Mouse (Mus musculus): ENCODE results near the gene Gid8. TPM values are rescaled to one million over a fixed set of nuclear protein-coding genes. Genes with fewer than 3 reads are reported as not detected.
"Not testable (repeated sequence)": the region's sequence is repeated elsewhere in the genome, so short reads cannot be mapped to it uniquely, and the experiment has no call there.

Gene Gid8
- polyA plus RNA-seq, 1 experiment from 2014 or later, result 56.6 TPM

GRCm38 (mm10) chr2:180712037-180712689 is 2.2 kb downstream of the Gid8 start:
- no peak for ATAC-seq (ENCODE audit: low FRiP score)
- no peak overlapping the region for H3K4me3 ChIP-seq
- no peaks in the 10 kb centered on the region for H3K27me3 ChIP-seq
- H3K4me1 ChIP-seq (replicated peaks), result peaks cover 22% of the 10 kb centered on the region
- no peak overlapping the region for H3K9ac ChIP-seq
- no peaks in the 10 kb centered on the region for H3K9me3 ChIP-seq
- H3K27ac ChIP-seq, result no peak overlapping the region
- peaks cover 32% of the 10 kb centered on the region for H3K36me3 ChIP-seq
- WGBS, result 96% methylated on average over 5 of the region's 5 CpGs
- no peak overlapping the region for H3K4me2 ChIP-seq

DNA sequence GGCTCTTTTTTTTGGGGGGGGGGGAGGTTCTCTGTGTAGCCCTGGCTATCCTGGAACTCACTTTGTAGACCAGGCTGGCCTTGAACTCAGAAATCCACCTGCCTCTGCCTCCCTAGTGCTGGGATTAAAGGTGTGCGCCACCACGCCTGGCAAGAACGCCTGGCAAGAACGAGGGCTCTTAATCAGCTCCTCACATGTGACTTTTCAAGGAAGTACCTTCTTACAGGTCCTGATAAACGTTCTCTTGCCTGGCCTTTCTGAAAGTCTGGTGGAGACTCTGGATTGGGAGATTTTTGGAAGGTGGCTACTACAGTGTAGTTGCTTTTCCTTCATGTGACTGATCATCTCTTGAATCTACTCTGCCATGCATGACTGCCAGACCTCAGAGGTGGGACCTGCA is 12.8 kb downstream of the Gid8 start:
- not testable (repeated sequence) for H3K4me1 ChIP-seq (replicated peaks); H3K4me2 ChIP-seq; ATAC-seq (ENCODE audit: low FRiP score); H3K4me3 ChIP-seq; H3K9me3 ChIP-seq; H3K27me3 ChIP-seq; H3K27ac ChIP-seq
- peaks cover 65% of the 10 kb centered on the region for H3K36me3 ChIP-seq
- WGBS, result 95% methylated on average over 5 of the region's 5 CpGs
- H3K9ac ChIP-seq, result 0 out of 2 replicates have a peak overlapping the region, but pooled peaks have one; percentile 13

DNA sequence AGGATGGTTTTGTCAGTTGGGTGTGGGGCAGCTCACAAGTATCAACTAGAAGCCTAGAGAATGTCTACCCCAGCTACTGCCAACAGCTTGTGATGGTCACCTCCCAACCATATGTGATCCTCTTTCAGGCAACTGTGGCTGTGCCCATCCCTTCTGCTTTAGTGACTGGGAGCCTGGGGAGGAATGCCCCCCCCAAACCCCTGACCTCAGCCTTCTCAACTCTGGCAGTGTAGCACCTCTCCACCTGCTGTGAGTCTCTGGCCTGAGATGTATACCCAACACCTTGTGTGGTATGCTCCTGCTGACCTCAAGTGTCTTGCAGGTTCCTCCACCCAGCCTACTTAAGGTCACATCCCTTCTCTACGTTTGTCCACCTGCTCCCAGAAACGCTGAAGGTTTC is 13.9 kb downstream of the Gid8 start:
- Histone ChIP-seq H3K36me3 (peaks cover 54% of the 10 kb centered on the region), H3K4me3 (no peak overlapping the region), H3K4me1 (replicated peaks) (peaks cover 10% of the 10 kb centered on the region), H3K9ac (no peak overlapping the region), H3K27ac (no peak overlapping the region), H3K27me3 (peaks cover 6% of the 10 kb centered on the region; the same call in 1 of the 2 replicates), H3K4me2 (no peak overlapping the region), H3K9me3 (no peaks in the 10 kb centered on the region)
- ATAC-seq (ENCODE audit: low FRiP score), result no peak
- 71% methylated on average over 2 of the region's 2 CpGs for WGBS

DNA sequence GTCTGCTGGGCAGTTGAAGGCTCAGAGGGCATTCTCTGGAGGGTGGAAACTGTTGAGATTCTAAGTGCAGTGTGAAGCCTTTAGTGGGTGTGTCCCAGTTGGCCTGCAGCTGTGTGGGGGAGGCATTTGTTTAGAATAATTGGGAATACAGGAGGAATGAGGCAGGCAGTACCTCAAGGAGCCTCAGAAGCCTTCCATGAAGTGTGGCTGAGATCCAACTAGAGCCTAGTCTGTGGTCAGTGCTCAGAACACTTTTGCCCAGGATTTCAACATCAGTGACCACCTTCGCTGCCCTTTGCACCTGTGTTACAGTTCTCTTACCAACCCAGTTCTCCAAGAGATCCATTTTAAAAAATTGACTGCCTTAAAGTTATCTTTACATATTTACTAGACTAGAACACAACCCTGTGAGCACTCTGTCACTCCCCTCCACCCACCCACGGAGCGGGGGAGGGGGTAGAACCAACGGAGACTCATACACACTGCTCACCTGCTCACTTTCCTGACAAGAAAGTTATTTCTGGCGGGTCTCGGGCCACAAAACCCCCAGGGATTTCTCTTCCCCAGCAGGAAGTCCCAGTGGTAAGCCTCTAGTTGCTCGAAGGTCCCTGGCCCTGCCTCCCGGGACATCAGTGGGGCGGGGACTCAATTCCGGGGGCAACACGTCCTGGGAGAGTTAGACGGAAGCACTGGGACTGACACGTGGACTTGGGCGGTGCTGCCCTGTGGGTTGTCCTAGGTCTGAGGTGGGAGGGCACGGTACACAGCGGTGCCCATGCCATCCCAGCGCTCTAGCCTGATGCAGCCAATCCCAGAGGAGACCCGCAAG is 14.9 kb downstream of the Gid8 start, which contains the start of gene Slc17a9:
Slc17a9 (plus strand) TSS at position 679 of the 829 bp plus-strand sequence.
- Histone ChIP-seq H3K9ac (no peak within 1 kb of the TSS; the same call in 1 of the 2 replicates), H3K27me3 (peaks cover 6% of the 10 kb centered on the region; the same call in 1 of the 2 replicates), H3K27ac (no peak within 1 kb of the TSS), H3K4me1 (replicated peaks) (peaks cover 10% of the 10 kb centered on the region), H3K4me2 (peak within 1 kb of the TSS; percentile 15; the same call in 1 of the 2 replicates), H3K4me3 (no peak within 1 kb of the TSS), H3K36me3 (peaks cover 45% of the 10 kb centered on the region), H3K9me3 (no peaks in the 10 kb centered on the region)
- peak; percentile 41; the same call in 1 of the 2 replicates for ATAC-seq (ENCODE audit: low FRiP score)
- 7% methylated on average over 18 of the region's 18 CpGs for WGBS

- WGBS, result 9% methylated on average over 6 of the region's 6 CpGs
- no peak overlapping the region; the same call in 1 of the 2 replicates for H3K9ac ChIP-seq
- no peak overlapping the region for H3K4me3 ChIP-seq
- H3K4me1 ChIP-seq (replicated peaks), result peaks cover 10% of the 10 kb centered on the region
- peaks cover 6% of the 10 kb centered on the region; the same call in 1 of the 2 replicates for H3K27me3 ChIP-seq
- 0 out of 2 replicates have a peak, but pooled peaks have one; percentile 50 for ATAC-seq (ENCODE audit: low FRiP score)
- peak overlapping the region; percentile 15; the same call in 1 of the 2 replicates for H3K4me2 ChIP-seq
- peaks cover 39% of the 10 kb centered on the region for H3K36me3 ChIP-seq
- no peak overlapping the region for H3K27ac ChIP-seq
- no peaks in the 10 kb centered on the region for H3K9me3 ChIP-seq
These were observed 15.5 kb downstream of the Gid8 start for GRCm38 (mm10) chr2:180725414-180725778.

- Histone ChIP-seq H3K9ac (no peak overlapping the region; the same call in 1 of the 2 replicates), H3K4me1 (replicated peaks) (peaks cover 10% of the 10 kb centered on the region), H3K4me3 (no peak overlapping the region), H3K9me3 (no peaks in the 10 kb centered on the region), H3K36me3 (peaks cover 33% of the 10 kb centered on the region), H3K27ac (no peak overlapping the region), H3K27me3 (peaks cover 6% of the 10 kb centered on the region; the same call in 1 of the 2 replicates), H3K4me2 (no peak overlapping the region)
- no peak for ATAC-seq (ENCODE audit: low FRiP score)
- WGBS, result 40% methylated on average over 6 of the region's 8 CpGs
These were observed 16.1 kb downstream of the Gid8 start for GRCm38 (mm10) chr2:180725856-180726629.

GRCm38 (mm10) chr2:180726658-180727442 is 16.9 kb downstream of the Gid8 start:
- no peak overlapping the region for H3K27ac ChIP-seq
- no peak overlapping the region for H3K4me2 ChIP-seq
- H3K9ac ChIP-seq, result no peak overlapping the region
- no peak overlapping the region for H3K4me3 ChIP-seq
- H3K36me3 ChIP-seq, result peaks cover 25% of the 10 kb centered on the region
- ATAC-seq (ENCODE audit: low FRiP score), result no peak
- peaks cover 10% of the 10 kb centered on the region for H3K4me1 ChIP-seq (replicated peaks)
- WGBS, result 77% methylated on average over 6 of the region's 6 CpGs
- H3K27me3 ChIP-seq, result peaks cover 6% of the 10 kb centered on the region; the same call in 1 of the 2 replicates
- H3K9me3 ChIP-seq, result no peaks in the 10 kb centered on the region

- H3K9ac ChIP-seq, result no peak overlapping the region
- ATAC-seq (ENCODE audit: low FRiP score), result no peak
- no peak overlapping the region for H3K4me3 ChIP-seq
- H3K27ac ChIP-seq, result no peak overlapping the region
- H3K4me1 ChIP-seq (replicated peaks), result peaks cover 10% of the 10 kb centered on the region
- no peak overlapping the region for H3K4me2 ChIP-seq
- H3K36me3 ChIP-seq, result peaks cover 17% of the 10 kb centered on the region
- no peaks in the 10 kb centered on the region for H3K9me3 ChIP-seq
- peaks cover 6% of the 10 kb centered on the region; the same call in 1 of the 2 replicates for H3K27me3 ChIP-seq
- 55% methylated on average over 4 of the region's 4 CpGs for WGBS
These were observed 17.7 kb downstream of the Gid8 start for GRCm38 (mm10) chr2:180727613-180728021.

DNA sequence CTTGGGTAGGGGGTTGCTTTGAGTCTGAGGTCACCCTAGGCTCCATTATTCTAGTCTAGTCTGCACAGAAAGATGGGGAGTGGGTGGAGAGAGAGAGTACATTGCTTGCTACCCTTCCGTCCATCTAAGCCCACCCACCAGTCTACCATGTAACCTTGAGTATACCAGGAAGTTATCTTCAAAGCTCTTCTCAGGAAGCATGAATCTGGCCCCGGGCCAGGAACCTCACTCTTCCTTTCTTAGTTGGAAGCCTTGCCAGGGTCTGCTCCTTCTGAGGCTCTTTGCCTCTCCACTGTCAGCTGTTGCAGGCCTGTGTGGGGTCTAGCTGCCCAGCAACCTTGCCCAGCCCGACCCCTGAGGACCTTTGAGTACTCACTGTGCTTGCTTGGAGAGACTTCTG is 21.1 kb downstream of the Gid8 start:
- no peak overlapping the region for H3K27ac ChIP-seq
- no peak for ATAC-seq (ENCODE audit: low FRiP score)
- H3K4me3 ChIP-seq, result no peak overlapping the region
- no peak overlapping the region for H3K9ac ChIP-seq
- no peak overlapping the region for H3K4me2 ChIP-seq
- no peaks in the 10 kb centered on the region for H3K9me3 ChIP-seq
- 0 out of 2 replicates have a peak, but pooled peaks cover 3% of the 10 kb centered on the region for H3K27me3 ChIP-seq
- no peaks in the 10 kb centered on the region for H3K4me1 ChIP-seq (replicated peaks)
- H3K36me3 ChIP-seq, result no peaks in the 10 kb centered on the region
- WGBS, result 65% methylated on average over 3 of the region's 3 CpGs

DNA sequence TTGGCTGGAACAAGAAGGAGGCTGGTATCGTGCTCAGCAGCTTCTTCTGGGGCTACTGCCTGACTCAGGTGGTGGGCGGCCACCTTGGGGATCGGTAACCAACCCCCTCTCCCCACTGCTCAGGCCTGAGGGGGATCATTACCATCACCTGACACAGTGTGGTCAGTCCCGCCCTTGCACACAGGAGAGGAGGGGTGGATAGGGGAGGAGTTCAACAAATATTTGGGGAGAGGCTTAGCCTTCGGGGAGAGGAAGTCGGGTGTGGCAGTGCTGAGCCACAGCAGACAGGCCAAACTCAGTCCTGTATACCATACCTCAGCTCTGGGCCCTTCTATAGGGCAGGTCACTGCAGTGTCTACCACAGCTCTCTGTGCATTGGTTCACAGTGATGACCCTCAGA is 22.1 kb downstream of the Gid8 start:
- 76% methylated on average over 6 of the region's 6 CpGs for WGBS
- Histone ChIP-seq H3K36me3 (no peaks in the 10 kb centered on the region), H3K4me2 (no peak overlapping the region), H3K4me1 (replicated peaks) (no peaks in the 10 kb centered on the region), H3K27me3 (0 out of 2 replicates have a peak, but pooled peaks cover 3% of the 10 kb centered on the region), H3K27ac (no peak overlapping the region), H3K9ac (no peak overlapping the region), H3K4me3 (no peak overlapping the region), H3K9me3 (no peaks in the 10 kb centered on the region)
- ATAC-seq (ENCODE audit: low FRiP score), result no peak

GRCm38 (mm10) chr2:180735232-180735631 is 25.3 kb downstream of the Gid8 start:
- no peaks in the 10 kb centered on the region for H3K4me1 ChIP-seq (replicated peaks)
- H3K9ac ChIP-seq, result no peak overlapping the region
- no peak overlapping the region for H3K4me3 ChIP-seq
- H3K36me3 ChIP-seq, result no peaks in the 10 kb centered on the region
- H3K27me3 ChIP-seq, result peaks cover 14% of the 10 kb centered on the region
- no peaks in the 10 kb centered on the region for H3K9me3 ChIP-seq
- no peak overlapping the region for H3K4me2 ChIP-seq
- no peak for ATAC-seq (ENCODE audit: low FRiP score)
- no peak overlapping the region for H3K27ac ChIP-seq
- 86% methylated on average over 7 of the region's 7 CpGs for WGBS
